Mouse (Mus musculus) G1E (cell line): ENCODE data around the gene Gcgr.

Experiments
- CTCF ChIP-seq: IDR thresholded peaks from 2 replicates; pipeline ENCODE4 v1.5.1; 2012; ENCODE audit warnings: low read depth, low read length, inconsistent platforms, mixed read lengths
- GATA1 ChIP-seq: IDR thresholded peaks from 2 replicates; pipeline ENCODE4 v1.6.1; 2012; ENCODE audit warnings: borderline replicate concordance, low read length, inconsistent platforms, mixed read lengths
- GATA2 ChIP-seq: IDR thresholded peaks from 2 replicates; pipeline ENCODE4 v1.6.1; 2012; ENCODE audit warnings: low read depth, low read length, inconsistent platforms, borderline replicate concordance
- POLR2AphosphoS5 ChIP-seq: IDR thresholded peaks from 2 replicates; pipeline ENCODE4 v1.6.1; 2012; ENCODE audit warnings: low read depth, low read length, inconsistent platforms; ENCODE audit not compliant: insufficient replicate concordance

DNA sequence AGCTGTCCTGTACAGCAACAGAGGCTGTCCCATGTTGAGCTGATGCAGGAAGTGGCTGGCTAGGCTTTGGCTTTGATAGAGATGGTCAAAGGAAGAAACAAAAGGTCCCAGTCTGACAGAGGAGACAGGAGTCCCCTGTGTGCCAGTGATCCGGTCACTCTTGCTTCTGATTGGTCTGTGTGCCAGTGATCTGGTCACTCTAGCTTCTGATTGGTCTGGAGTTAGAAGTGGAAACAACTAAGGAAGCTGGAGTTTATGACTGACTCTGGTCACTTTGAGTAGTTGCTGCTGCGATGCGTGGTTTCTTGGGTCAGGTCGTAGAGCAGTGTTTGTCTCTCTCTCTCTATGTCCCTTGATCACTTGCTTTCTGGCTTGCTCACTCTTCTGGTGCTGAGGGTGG lies 28.8 kb upstream of the Gcgr start:
- TF ChIP-seq CTCF (no peak), GATA1 (no peak), POLR2AphosphoS5 (no peak), GATA2 (no peak)
